Mouse (Mus musculus) heart, adult 2 months (tissue): ENCODE results near the gene S100b. TPM values are rescaled to one million over a fixed set of nuclear protein-coding genes. Genes with fewer than 3 reads are reported as not detected.

Source experiments
- DNase-seq, 2 experiments: peaks; one replicate each; pipeline ENCODE4 v3.0.0; 2021
- H3K27ac ChIP-seq: fragments of 200-600 bp; 2 replicates; pipeline ENCODE4 v1.8.1; 2022
- H3K27me3 ChIP-seq: fragments of 200-500 bp; 2 replicates; pipeline ENCODE4 v1.6.1; 2012; ENCODE audit warnings: mild to moderate bottlenecking, low read length, inconsistent platforms, mixed read lengths; ENCODE audit not compliant: control insufficient read depth, insufficient read depth
- H3K36me3 ChIP-seq: fragments of 200-500 bp; 2 replicates; pipeline ENCODE4 v1.6.1; 2012; ENCODE audit warnings: low read length, inconsistent platforms; ENCODE audit not compliant: control insufficient read depth, insufficient read depth
- H3K4me1 ChIP-seq: fragments of 200-500 bp; 2 replicates; pipeline ENCODE4 v1.6.1; 2011; ENCODE audit warnings: low read length; ENCODE audit not compliant: control insufficient read depth, insufficient read depth
- H3K4me3 ChIP-seq: fragments of 200-600 bp; 2 replicates; pipeline ENCODE4 v1.8.1; 2022
- H3K79me2 ChIP-seq: fragments of 200-500 bp; replicated peaks from 2 replicates; pipeline ENCODE4 v1.6.1; 2012; ENCODE audit warnings: mild to moderate bottlenecking, inconsistent platforms, low read length, moderate library complexity, mixed read lengths; ENCODE audit not compliant: control insufficient read depth, insufficient read depth
- H3K9ac ChIP-seq: fragments of 200-500 bp; 2 replicates; pipeline ENCODE4 v1.6.1; 2012; ENCODE audit warnings: low read depth, mild to moderate bottlenecking, control low read depth, inconsistent platforms, low read length, mixed read lengths
- CTCF ChIP-seq: fragments of 200-600 bp; IDR thresholded peaks from 2 replicates; pipeline ENCODE4 v1.8.1; 2022; ENCODE audit warnings: antibody characterized with exemption, mild to moderate bottlenecking, moderate library complexity
- EP300 ChIP-seq: fragments of 200-500 bp; IDR thresholded peaks from 2 replicates; pipeline ENCODE4 v1.6.1; 2011; ENCODE audit warnings: low read depth, low read length, control low read depth; ENCODE audit not compliant: insufficient read depth
- POLR2A ChIP-seq: fragments of 200-500 bp; IDR thresholded peaks from 2 replicates; pipeline ENCODE4 v1.6.1; 2011; ENCODE audit warnings: mild to moderate bottlenecking, low read depth, low read length, control low read depth; ENCODE audit not compliant: insufficient read depth
- WGBS: fragments of 180-500 bp; shearing (Covaris S2); methylation state at CpG from one replicate; pipeline ENCODE4 v1.1.7; 2018; 5-methylcytosine and 5-hydroxymethylcytosine counted together
- intact Hi-C: fragments of 180-260 bp; cut with DNase I; formaldehyde crosslinking; loops from one replicate; pipeline ENCODE4 v1.15.1; 2025
- microRNA-seq, 2 experiments: library from miRNA; unstranded; fragments of <30 nt; microRNA quantifications; one replicate each; pipeline ENCODE4 v1.2.0; 2021
- polyA plus RNA-seq: library from polyadenylated mRNA; depleted of rRNA; stranded (reverse); fragments of >200 nt; gene quantifications from 2 replicates; pipeline ENCODE4 v1.2.3, GENCODE M21; 2012; rRNA removed
- total RNA-seq, 2 experiments: library from RNA; stranded (reverse); gene quantifications; 2 replicates each; pipeline ENCODE4 v1.2.3; 2021

The S100b gene
- total and polyA plus RNA-seq, 3 experiments, result 1.4 to 3.7 (median 1.5) TPM

DNA sequence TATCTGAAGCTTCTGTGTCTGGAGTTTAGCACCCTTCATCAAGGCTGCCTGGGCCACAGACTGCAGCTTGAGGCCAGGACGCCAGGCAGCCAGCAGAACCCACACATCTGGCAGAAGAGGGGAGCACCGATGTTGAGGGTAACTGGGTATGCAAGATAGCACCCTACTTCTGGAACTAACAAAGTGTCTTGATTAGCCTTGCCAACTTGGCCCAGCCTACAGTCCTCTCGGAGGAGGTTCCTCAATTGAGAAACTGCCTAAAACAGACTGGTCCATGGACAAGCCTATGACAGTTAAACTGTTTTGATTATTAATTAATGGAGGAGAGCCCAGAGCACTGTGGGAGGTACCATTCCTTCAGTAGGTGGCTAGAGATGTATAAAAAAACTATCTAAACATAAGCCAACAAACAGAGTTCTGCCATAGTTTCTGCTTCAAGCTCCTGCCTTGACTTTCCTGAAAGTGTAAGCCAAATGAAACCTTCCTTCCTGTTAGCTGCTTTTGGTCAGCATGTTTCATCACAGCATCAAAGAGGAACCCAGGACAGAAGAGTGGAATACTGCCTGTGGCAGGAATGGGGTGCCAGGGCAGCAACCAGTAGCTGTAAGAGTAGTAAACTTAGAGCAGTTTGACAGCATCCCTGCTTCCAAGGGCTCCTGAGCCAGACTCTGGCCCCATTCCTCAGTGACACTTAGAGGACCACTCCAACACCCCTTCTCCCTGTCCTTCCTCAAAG is 36.5 kb downstream of the S100b start:
- no peaks in the 10 kb centered on the region for H3K79me2 ChIP-seq
- H3K4me3 ChIP-seq, result no peak overlapping the region
- intact Hi-C loops, result no loop called here
- H3K27ac ChIP-seq, result no peak overlapping the region
- 76% methylated on average over 3 of the region's 3 CpGs for WGBS
- H3K27me3 ChIP-seq, result no peaks in the 10 kb centered on the region
- no peak for DNase-seq
- H3K36me3 ChIP-seq, result no peaks in the 10 kb centered on the region
- TF ChIP-seq POLR2A, result no peak
- TF ChIP-seq CTCF, result no peak
- no peak for TF ChIP-seq EP300
- no peak overlapping the region for H3K9ac ChIP-seq
- H3K4me1 ChIP-seq, result no peaks in the 10 kb centered on the region

DNA sequence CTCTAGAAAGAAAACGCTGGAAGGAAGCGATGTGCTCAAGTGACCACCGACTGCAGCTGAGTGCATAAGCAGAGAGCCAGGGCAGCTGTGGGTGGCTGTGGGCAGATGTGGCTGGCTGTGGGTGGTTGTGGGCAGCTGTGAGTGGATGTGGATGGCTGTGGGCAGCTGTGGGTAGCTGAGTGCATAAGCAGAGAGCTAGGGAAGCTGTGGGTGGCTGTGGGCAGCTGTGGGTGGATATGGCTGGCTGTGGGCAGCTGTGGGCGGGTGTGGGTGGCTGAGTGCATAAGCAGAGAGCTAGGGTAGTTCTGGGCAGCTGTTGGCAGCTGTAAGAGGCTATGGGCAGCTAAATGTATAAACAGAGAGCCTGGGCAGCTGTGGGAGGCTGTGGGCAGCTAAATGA is 39.6 kb downstream of the S100b start:
- 88% methylated on average over 4 of the region's 4 CpGs for WGBS
- Histone ChIP-seq H3K4me1 (no peaks in the 10 kb centered on the region), H3K27ac (no peak overlapping the region), H3K27me3 (no peaks in the 10 kb centered on the region), H3K4me3 (no peak overlapping the region), H3K9ac (no peak overlapping the region), H3K36me3 (no peaks in the 10 kb centered on the region), H3K79me2 (no peaks in the 10 kb centered on the region)
- no peak for DNase-seq
- intact Hi-C loops, result no loop called here
- no peak for TF ChIP-seq POLR2A
- no peak for TF ChIP-seq CTCF
- TF ChIP-seq EP300, result no peak

DNA sequence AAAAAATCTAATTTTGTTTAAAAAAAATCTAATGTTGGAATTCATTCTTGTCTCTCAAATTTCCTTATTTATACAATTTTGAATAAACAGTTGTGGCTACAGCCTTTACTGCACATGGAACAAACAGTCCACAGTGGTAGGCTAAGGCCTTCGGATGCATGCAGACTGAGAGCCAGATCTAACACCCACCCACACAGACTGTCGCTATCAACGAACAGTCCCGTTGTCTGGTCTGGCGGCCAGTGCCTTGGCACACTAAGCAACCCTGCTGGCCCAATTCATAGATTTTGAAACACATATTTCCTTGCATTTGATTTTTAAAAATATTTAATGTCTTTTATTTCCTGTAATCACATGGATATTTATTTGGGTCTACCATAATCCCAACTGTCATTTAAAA is 46.5 kb downstream of the S100b start:
- Histone ChIP-seq H3K4me1 (no peaks in the 10 kb centered on the region), H3K4me3 (no peak overlapping the region), H3K27me3 (no peaks in the 10 kb centered on the region), H3K27ac (no peak overlapping the region), H3K36me3 (no peaks in the 10 kb centered on the region), H3K79me2 (no peaks in the 10 kb centered on the region), H3K9ac (no peak overlapping the region)
- 66% methylated on average over 5 of the region's 5 CpGs for WGBS
- no peak for DNase-seq
- intact Hi-C loops, result no loop called here
- TF ChIP-seq POLR2A (no peak), EP300 (no peak), CTCF (no peak)

DNA sequence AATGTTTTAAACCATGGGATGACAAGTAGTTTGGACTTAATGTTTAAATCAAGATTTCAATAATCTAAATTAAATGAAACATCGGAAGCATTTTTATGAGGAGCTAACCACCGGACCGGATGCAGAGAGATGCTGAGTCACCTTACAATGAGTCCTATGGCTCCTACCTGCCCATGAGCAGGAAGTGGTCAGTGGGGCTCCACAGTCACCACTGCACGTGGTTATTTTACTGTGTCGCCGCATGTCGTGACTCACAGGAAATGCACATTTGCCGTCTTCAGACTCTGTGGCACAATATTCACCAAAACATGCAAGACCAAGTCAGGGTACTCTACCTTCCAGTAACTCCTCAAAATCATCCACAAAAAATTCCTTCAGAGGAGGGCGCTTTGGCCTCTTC is 53.1 kb downstream of the S100b start:
- Histone ChIP-seq H3K9ac (no peak overlapping the region), H3K79me2 (no peaks in the 10 kb centered on the region), H3K4me1 (no peaks in the 10 kb centered on the region), H3K36me3 (no peaks in the 10 kb centered on the region), H3K4me3 (no peak overlapping the region), H3K27me3 (no peaks in the 10 kb centered on the region), H3K27ac (no peak overlapping the region)
- 75% methylated on average over 9 of the region's 9 CpGs for WGBS
- no peak for DNase-seq
- no peak for TF ChIP-seq POLR2A
- TF ChIP-seq CTCF, result no peak
- no peak for TF ChIP-seq EP300
- intact Hi-C loops, result no loop called here

Small RNA genes within 50 kb of the gene (microRNA-seq; reads per million reads assigned to microRNA genes)
- gene Mir678, result 0 reads per million in 2 experiments

Other genes with a start within 250 kb of the S100b start
- 1 to 10 TPM; 5.0 to 6.7 TPM for gene Zfp280b, start 221.2 kb upstream of the S100b start, total RNA-seq
- gene Zfp280b, start 221.2 kb upstream of the S100b start, polyA plus RNA-seq, result 3.7 and 7.0 TPM in 2 replicates
- not detected for gene Slc5a4b, start 142.9 kb upstream of the S100b start, total RNA-seq
- gene Slc5a4b, start 142.9 kb upstream of the S100b start, polyA plus RNA-seq, result not detected in 2 replicates
- not detected for gene Slc5a4a, start 106.4 kb upstream of the S100b start, total RNA-seq
- gene Slc5a4a, start 106.4 kb upstream of the S100b start, polyA plus RNA-seq, result not detected in 2 replicates
- gene Prmt2, start 16.0 kb upstream of the S100b start, total RNA-seq, result 10 to 100 TPM in 1 of 2 experiments, 1 to 10 TPM in 1; 7.9 to 11.1 TPM
- gene Prmt2, start 16.0 kb upstream of the S100b start, polyA plus RNA-seq, result 23.0 and 28.7 TPM in 2 replicates
- gene Dip2a, start 91.4 kb downstream of the S100b start, total RNA-seq, result 1 to 10 TPM; 8.4 to 9.2 TPM
- gene Dip2a, start 91.4 kb downstream of the S100b start, polyA plus RNA-seq, result 7.5 and 9.9 TPM in 2 replicates
- not detected for gene AC141477.1, start 186.6 kb downstream of the S100b start, total RNA-seq
- not detected in 2 replicates for gene AC141477.1, start 186.6 kb downstream of the S100b start, polyA plus RNA-seq
- gene Pcnt, start 188.9 kb downstream of the S100b start, total RNA-seq, result 10 to 100 TPM; 42.2 to 56.7 TPM
- 27.4 and 43.0 TPM in 2 replicates for gene Pcnt, start 188.9 kb downstream of the S100b start, polyA plus RNA-seq
- gene 2610028H24Rik, start 195.2 kb downstream of the S100b start, total RNA-seq, result under 1 TPM in 1 of 2 experiments, not detected in 1; 0.20 TPM
- 0.47 and 1.8 TPM in 2 replicates for gene 2610028H24Rik, start 195.2 kb downstream of the S100b start, polyA plus RNA-seq
- 10 to 100 TPM; 21.4 to 24.9 TPM for gene Mcm3ap, start 215.1 kb downstream of the S100b start, total RNA-seq
- gene Mcm3ap, start 215.1 kb downstream of the S100b start, polyA plus RNA-seq, result 14.7 and 25.3 TPM in 2 replicates
- gene Ybey, start 215.3 kb downstream of the S100b start, total RNA-seq, result 1 to 10 TPM; 3.5 to 3.7 TPM
- gene Ybey, start 215.3 kb downstream of the S100b start, polyA plus RNA-seq, result 2.2 and 3.7 TPM in 2 replicates